Mouse (Mus musculus) neural tube, embryonic 14.5 days (tissue): ENCODE measurements around the gene Tmed3. TPM values are rescaled to one million over a fixed set of nuclear protein-coding genes. Genes with fewer than 3 reads are reported as not detected.

Experiments used
- ATAC-seq: fragments of 200-750 bp; cut with Nextera tagmentation; 2 replicates; pipeline ENCODE4 v1.8.0; 2017; ENCODE audit warnings: low read depth, mild to moderate bottlenecking, moderate TSS enrichment, moderate library complexity
- H3K27ac ChIP-seq: fragments of 300-500 bp; sonication (generic); 2 replicates; pipeline ENCODE4 v1.5.1; 2014; ENCODE audit warnings: low read depth, mild to moderate bottlenecking, control low read depth, low read length, moderate library complexity, mixed read lengths
- H3K27me3 ChIP-seq: fragments of 300-500 bp; sonication (generic); 2 replicates; pipeline ENCODE4 v1.6.1; 2014; ENCODE audit warnings: low read length; ENCODE audit not compliant: control insufficient read depth, insufficient read depth
- H3K36me3 ChIP-seq: fragments of 300-500 bp; sonication (generic); 2 replicates; pipeline ENCODE4 v1.6.1; 2014; ENCODE audit warnings: low read length, mixed read lengths; ENCODE audit not compliant: control insufficient read depth, insufficient read depth
- H3K4me1 ChIP-seq: fragments of 300-500 bp; sonication (generic); 2 replicates; pipeline ENCODE4 v1.6.1; 2014; ENCODE audit warnings: low read length; ENCODE audit not compliant: control insufficient read depth, insufficient read depth
- H3K4me2 ChIP-seq: fragments of 300-500 bp; sonication (generic); 2 replicates; pipeline ENCODE4 v1.6.1; 2014; ENCODE audit warnings: mild to moderate bottlenecking, low read depth, low read length, control low read depth
- H3K4me3 ChIP-seq: fragments of 300-500 bp; sonication (generic); 2 replicates; pipeline ENCODE4 v1.5.1; 2014; ENCODE audit warnings: low read depth, low read length, control low read depth, mixed read lengths
- H3K9ac ChIP-seq: fragments of 300-500 bp; sonication (generic); replicated peaks from 2 replicates; pipeline ENCODE4 v1.6.1; 2014; ENCODE audit warnings: low read depth, mild to moderate bottlenecking, control low read depth, low read length, mixed read lengths
- H3K9me3 ChIP-seq: fragments of 300-500 bp; sonication (generic); 2 replicates; pipeline ENCODE4 v1.6.1; 2016; ENCODE audit warnings: low read length; ENCODE audit not compliant: control insufficient read depth
- WGBS: fragments of 180-500 bp; shearing (Covaris S2); extraction: QIAGEN DNeasy Blood & Tissue Kit; methylation state at CpG from one replicate; pipeline ENCODE4 v1.1.7; 2014; 5-methylcytosine and 5-hydroxymethylcytosine counted together
- polyA plus RNA-seq: library from polyadenylated mRNA; unstranded; fragments of >200 nt; fragmentation: Nextera tagmentation; extraction: Ambion mirVana; gene quantifications from 2 replicates; pipeline ENCODE4 v1.2.1, GENCODE M21; 2014

The Tmed3 gene
- polyA plus RNA-seq, 1 experiment from 2014 or later, result 53.2 TPM

DNA sequence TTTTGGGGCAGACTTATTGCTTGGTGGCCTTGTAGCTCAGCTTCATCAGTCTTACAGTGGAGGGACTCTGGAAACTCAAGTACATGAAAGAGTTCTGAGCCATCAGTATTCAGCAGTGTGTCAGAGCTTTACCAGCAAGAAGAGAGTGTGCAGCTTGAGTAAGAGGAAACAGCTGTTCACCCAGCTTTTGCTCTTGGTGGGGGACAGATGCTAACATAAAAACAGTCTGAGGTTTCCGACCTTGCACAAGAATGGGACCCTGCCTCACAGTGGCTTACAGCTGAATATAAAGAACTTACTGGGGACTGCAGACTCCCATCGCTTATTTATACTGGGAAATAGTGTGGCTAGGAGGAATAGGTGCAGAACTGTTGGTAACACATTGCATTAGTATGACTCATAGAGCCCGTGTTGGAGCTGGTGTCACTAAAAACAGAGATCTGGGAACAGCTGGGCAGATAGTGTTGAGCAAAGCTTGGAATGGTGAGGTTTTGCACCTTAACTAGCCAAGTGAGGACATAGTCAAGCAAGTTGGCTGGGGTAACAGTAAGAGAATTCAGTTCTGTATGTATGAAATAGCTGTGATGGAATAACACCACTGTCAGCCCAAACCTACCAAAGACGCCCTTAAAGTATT is 37.4 kb downstream of the Tmed3 start:
- Histone ChIP-seq H3K4me1 (no peaks in the 10 kb centered on the region), H3K27ac (no peak overlapping the region), H3K4me2 (no peak overlapping the region), H3K27me3 (no peaks in the 10 kb centered on the region), H3K4me3 (no peak overlapping the region), H3K9ac (no peak overlapping the region), H3K9me3 (no peaks in the 10 kb centered on the region), H3K36me3 (no peaks in the 10 kb centered on the region)
- WGBS, result 83% methylated on average over 4 of the region's 4 CpGs
- ATAC-seq, result no peak

DNA sequence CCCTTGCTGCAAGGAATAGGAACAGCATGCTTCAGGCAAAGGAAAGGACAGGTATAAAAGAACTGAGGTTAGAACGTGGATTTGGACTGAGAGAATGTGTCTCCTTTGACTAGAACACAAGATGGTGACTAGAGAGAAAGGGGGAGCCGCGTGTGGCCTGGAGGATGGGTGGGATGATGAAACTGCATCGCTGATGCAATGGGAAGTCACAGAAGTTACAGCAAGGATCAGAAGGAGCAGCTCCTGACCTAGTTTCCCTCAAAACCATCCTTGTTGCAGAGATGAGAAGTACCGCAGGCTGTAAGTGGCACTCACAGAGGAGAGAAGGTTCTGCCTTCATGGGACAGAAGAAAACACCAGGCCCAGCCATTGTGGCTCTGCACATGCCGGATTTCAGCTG is 54.0 kb downstream of the Tmed3 start:
- no peaks in the 10 kb centered on the region for H3K4me1 ChIP-seq
- ATAC-seq, result no peak
- H3K36me3 ChIP-seq, result no peaks in the 10 kb centered on the region
- no peak overlapping the region for H3K4me2 ChIP-seq
- H3K9me3 ChIP-seq, result no peaks in the 10 kb centered on the region
- 87% methylated on average over 6 of the region's 6 CpGs for WGBS
- no peak overlapping the region for H3K27ac ChIP-seq
- no peaks in the 10 kb centered on the region for H3K27me3 ChIP-seq
- H3K9ac ChIP-seq, result no peak overlapping the region
- no peak overlapping the region for H3K4me3 ChIP-seq

Other genes with a start within 250 kb of the Tmed3 start
- 4.2 and 8.8 TPM in 2 replicates for gene Minar1, start 81.9 kb downstream of the Tmed3 start, polyA plus RNA-seq
- gene Ankrd34c, start 33.4 kb upstream of the Tmed3 start, polyA plus RNA-seq, result 1.1 and 1.5 TPM in 2 replicates
- 10.6 and 22.3 TPM in 2 replicates for gene Rasgrf1, start 204.8 kb upstream of the Tmed3 start, polyA plus RNA-seq